19 mouse cellular contexts compared by ENCODE assay signal in the genomic region with DNA sequence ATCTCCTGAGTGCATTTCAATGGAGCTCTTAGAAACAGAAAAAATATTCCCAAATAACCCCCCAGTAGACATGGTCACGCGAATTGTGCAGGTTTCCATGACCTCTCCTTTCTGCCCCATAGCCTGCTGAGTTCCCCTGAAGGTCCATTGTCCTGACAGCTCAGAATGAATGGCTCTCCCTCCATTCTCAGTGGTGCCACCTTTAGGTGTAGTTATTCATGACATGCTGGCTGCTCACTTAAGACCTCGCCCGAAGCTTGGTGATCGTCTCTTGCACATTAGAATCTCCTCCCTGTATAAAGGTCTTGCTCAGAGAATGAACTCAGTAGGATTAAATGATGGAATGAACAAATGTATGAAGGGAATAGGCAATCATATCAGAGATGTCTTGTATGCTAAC.
A peak's percentile ranks its signal among the peaks of the same experiment; 100 is the strongest.
DNase-seq lines count a peak whose midpoint lies in the region; ATAC-seq and TF ChIP-seq lines count a peak whose summit lies in the region.
"Had no signal": no experiment of that assay in that cellular context is flagged by ENCODE, and none has a peak within 500 bp of the region (broad histone marks: within the 10 kb centered on the region; RNA-seq: fewer than 3 reads in every experiment).

No protein-coding gene starts in this region.

- no peaks in the 10 kb centered on the region for H3K36me3 ChIP-seq in hindbrain, embryonic 11.5 days (ENCODE audit: control insufficient read depth, insufficient read depth, low read length)
- no peaks in the 10 kb centered on the region for H3K36me3 ChIP-seq in hindbrain, embryonic 13.5 days
- no peaks in the 10 kb centered on the region; the same call in 1 of the 2 replicates for H3K36me3 ChIP-seq in ES-E14 (ENCODE audit: control insufficient read depth, insufficient read depth, low read length, poor library complexity, severe bottlenecking)
- no peaks in the 10 kb centered on the region for H3K36me3 ChIP-seq in heart, adult 2 months (ENCODE audit: control insufficient read depth, insufficient read depth, low read length)
- H3K36me3 ChIP-seq: embryonic facial prominence, embryonic 15.5 days; heart, embryonic 13.5 days; kidney, embryonic 15.5 days; limb, embryonic 15.5 days; stomach, embryonic 15.5 days had no signal

- peak; percentile 9 for DNase-seq in hindbrain, embryonic 11.5 days (ENCODE audit: low spot score)
- no peak for DNase-seq in left cerebral cortex, adult 2 months (ENCODE audit: extremely low spot score in 1 of 2, low spot score in 2 of 2)
- no peak for DNase-seq in left cerebral cortex, postnatal 25 days (ENCODE audit: low spot score in 2 of 2)
- DNase-seq in ES-E14 (ENCODE audit: low read depth, low spot score) = peak; percentile 35
- DNase-seq in heart, postnatal 10 days = no peak
- no peak for DNase-seq in heart, adult 2 months
- DNase-seq: cerebellum, adult 18-20 months; heart, postnatal 36 days; lung, adult 2 months; lung, postnatal 4 days; thymus, adult 2 months had no signal

- TF ChIP-seq CTCF in left cerebral cortex, adult 2 months (IDR thresholded peaks at IDR 0.05) = peak; percentile 28
- 0 out of 2 replicates have a peak, but pooled peaks have one; percentile 32 for TF ChIP-seq CTCF in cortical plate, adult 2 months (IDR thresholded peaks at IDR 0.05; ENCODE audit: extremely low read depth, insufficient read depth, low read length)
- no peak for TF ChIP-seq CTCF in heart, adult 2 months (IDR thresholded peaks at IDR 0.05)

- no peaks in the 10 kb centered on the region for H3K79me2 ChIP-seq in heart, adult 2 months (replicated peaks; ENCODE audit: control insufficient read depth, insufficient read depth, low read length)

- no peaks in the 10 kb centered on the region for H3K27me3 ChIP-seq in hindbrain, embryonic 11.5 days (ENCODE audit: control insufficient read depth, insufficient read depth, low read length)
- H3K27me3 ChIP-seq in hindbrain, embryonic 13.5 days = no peaks in the 10 kb centered on the region
- no peaks in the 10 kb centered on the region for H3K27me3 ChIP-seq in heart, adult 2 months (ENCODE audit: control insufficient read depth, insufficient read depth, low read length)
- H3K27me3 ChIP-seq: embryonic facial prominence, embryonic 15.5 days; heart, embryonic 13.5 days; kidney, embryonic 15.5 days; limb, embryonic 15.5 days; Patski; stomach, embryonic 15.5 days had no signal

- WGBS in hindbrain, embryonic 11.5 days = 83% methylated on average over 5 of the region's 5 CpGs
- 82% methylated on average over 5 of the region's 5 CpGs for WGBS in hindbrain, embryonic 13.5 days
- WGBS in heart, adult 2 months = 93% methylated on average over 5 of the region's 5 CpGs

- H3K9ac ChIP-seq in hindbrain, embryonic 11.5 days (ENCODE audit: low read depth, low read length) = no peak overlapping the region
- no peak overlapping the region for H3K9ac ChIP-seq in hindbrain, embryonic 13.5 days
- H3K9ac ChIP-seq in ES-E14 (ENCODE audit: insufficient read depth, low read depth, low read length, poor library complexity, severe bottlenecking) = no peak overlapping the region
- no peak overlapping the region for H3K9ac ChIP-seq in heart, adult 2 months (ENCODE audit: low read depth, low read length)
- H3K9ac ChIP-seq: embryonic facial prominence, embryonic 15.5 days; heart, embryonic 13.5 days; kidney, embryonic 15.5 days; limb, embryonic 15.5 days; stomach, embryonic 15.5 days had no signal

- H3K27ac ChIP-seq in hindbrain, embryonic 11.5 days (ENCODE audit: low read depth, low read length) = no peak overlapping the region
- H3K27ac ChIP-seq in hindbrain, embryonic 13.5 days = no peak overlapping the region
- no peak overlapping the region for H3K27ac ChIP-seq in left cerebral cortex, adult 2 months
- no peak overlapping the region for H3K27ac ChIP-seq in ES-E14 (ENCODE audit: insufficient read depth, low read depth, low read length, poor library complexity, severe bottlenecking)
- H3K27ac ChIP-seq in cortical plate, adult 2 months (ENCODE audit: insufficient read depth, low read length) = no peak overlapping the region
- H3K27ac ChIP-seq in heart, adult 2 months = no peak overlapping the region
- H3K27ac ChIP-seq: embryonic facial prominence, embryonic 15.5 days; heart, embryonic 13.5 days; kidney, embryonic 15.5 days; limb, embryonic 15.5 days; stomach, embryonic 15.5 days had no signal

- no peaks in the 10 kb centered on the region for H3K4me1 ChIP-seq in hindbrain, embryonic 11.5 days (replicated peaks; ENCODE audit: control insufficient read depth, insufficient read depth, low read length)
- peaks cover 10% of the 10 kb centered on the region for H3K4me1 ChIP-seq in hindbrain, embryonic 13.5 days (replicated peaks)
- H3K4me1 ChIP-seq in ES-E14 (ENCODE audit: control insufficient read depth in 2 of 2, insufficient read depth in 2 of 2, low read length in 2 of 2, poor library complexity in 1 of 2) = peaks cover 0 to 2% of the 10 kb centered on the region in 2 experiments; a peak in 1 of 4 replicates
- H3K4me1 ChIP-seq in cortical plate, adult 2 months (ENCODE audit: control insufficient read depth, insufficient read depth, low read length) = no peaks in the 10 kb centered on the region
- H3K4me1 ChIP-seq in heart, adult 2 months (ENCODE audit: control insufficient read depth, insufficient read depth, low read length) = no peaks in the 10 kb centered on the region
- H3K4me1 ChIP-seq: embryonic facial prominence, embryonic 15.5 days; heart, embryonic 13.5 days; kidney, embryonic 15.5 days; limb, embryonic 15.5 days; stomach, embryonic 15.5 days had no signal

- no peak for TF ChIP-seq EP300 in heart, adult 2 months (IDR thresholded peaks at IDR 0.05; ENCODE audit: insufficient read depth, low read depth, low read length)

- no peak overlapping the region for H3K4me3 ChIP-seq in hindbrain, embryonic 11.5 days (ENCODE audit: low read depth, low read length)
- H3K4me3 ChIP-seq in hindbrain, embryonic 13.5 days = no peak overlapping the region
- H3K4me3 ChIP-seq in left cerebral cortex, adult 2 months = no peak overlapping the region
- no peak overlapping the region for H3K4me3 ChIP-seq in ES-E14 (ENCODE audit: insufficient read depth in 1 of 2, low read depth in 1 of 2, low read length in 2 of 2, poor library complexity in 1 of 2, severe bottlenecking in 1 of 2)
- H3K4me3 ChIP-seq in cortical plate, adult 2 months (ENCODE audit: insufficient read depth, low read length) = no peak overlapping the region
- no peak overlapping the region for H3K4me3 ChIP-seq in heart, adult 2 months
- H3K4me3 ChIP-seq: embryonic facial prominence, embryonic 15.5 days; heart, embryonic 13.5 days; kidney, embryonic 15.5 days; limb, embryonic 15.5 days; stomach, embryonic 15.5 days had no signal

- H3K9me3 ChIP-seq in hindbrain, embryonic 11.5 days (ENCODE audit: control insufficient read depth, low read length) = no peaks in the 10 kb centered on the region
- H3K9me3 ChIP-seq in hindbrain, embryonic 13.5 days = no peaks in the 10 kb centered on the region
- H3K9me3 ChIP-seq in ES-E14 (ENCODE audit: control insufficient read depth, insufficient read depth, low read depth, low read length) = no peaks in the 10 kb centered on the region
- H3K9me3 ChIP-seq: embryonic facial prominence, embryonic 15.5 days; heart, embryonic 13.5 days; kidney, embryonic 15.5 days; limb, embryonic 15.5 days; stomach, embryonic 15.5 days had no signal

- intact Hi-C loops in left cerebral cortex, adult 2 months (cut with DNase I) = no loop called here
- intact Hi-C loops in left cerebral cortex, postnatal 25 days (cut with DNase I) = no loop called here
- intact Hi-C loops in heart, postnatal 10 days (cut with DNase I) = no loop called here
- intact Hi-C loops in heart, adult 2 months (cut with DNase I) = no loop called here

- no peak for ATAC-seq in hindbrain, embryonic 11.5 days (ENCODE audit: low FRiP score)
- ATAC-seq in hindbrain, embryonic 13.5 days (ENCODE audit: low FRiP score) = no peak
- ATAC-seq: Patski had no signal

- in situ Hi-C loops in ES-E14 (cut with MboI; ENCODE audit: low sequenced_read_pairs in 2 of 2, unreplicated experiment in 2 of 2) = no loop called here

- no peak overlapping the region for H3K4me2 ChIP-seq in hindbrain, embryonic 11.5 days (replicated peaks; ENCODE audit: low read depth, low read length)
- H3K4me2 ChIP-seq in hindbrain, embryonic 13.5 days = no peak overlapping the region
- H3K4me2 ChIP-seq: embryonic facial prominence, embryonic 15.5 days; heart, embryonic 13.5 days; kidney, embryonic 15.5 days; limb, embryonic 15.5 days; stomach, embryonic 15.5 days had no signal

- TF ChIP-seq POLR2A in cortical plate, adult 2 months (IDR thresholded peaks at IDR 0.05; ENCODE audit: extremely low read depth, insufficient read depth, low read length) = no peak
- no peak for TF ChIP-seq POLR2A in heart, adult 2 months (IDR thresholded peaks at IDR 0.05; ENCODE audit: insufficient read depth, low read depth, low read length)

TF ChIP-seq in ES-E14, 5 proteins besides CTCF, POLR2A, EP300 and RAD21:
- TF ChIP-seq CHD2 (IDR thresholded peaks at IDR 0.05; ENCODE audit: low read depth, low read length) (no peak), MAFK (IDR thresholded peaks at IDR 0.05; ENCODE audit: insufficient read depth, low read depth, low read length) (no peak), ZNF384 (IDR thresholded peaks at IDR 0.05; ENCODE audit: low read depth, low read length) (no peak), ZC3H11A (IDR thresholded peaks at IDR 0.05; ENCODE audit: borderline replicate concordance, low read depth, low read length) (no peak), HCFC1 (IDR thresholded peaks at IDR 0.05; ENCODE audit: borderline replicate concordance, insufficient read depth, low read length) (no peak)

Comparison
In these comparisons a context has a peak if more than half of its experiments do, and no peak if none do; other contexts are left out.
1. DNase-seq: peak in hindbrain, embryonic 11.5 days (single experiment) and ES-E14 (single experiment); none in left cerebral cortex, adult 2 months (0 of 2), left cerebral cortex, postnatal 25 days (0 of 2), heart, postnatal 10 days (0 of 2) and heart, adult 2 months (0 of 2).